Mouse (Mus musculus): ENCODE measurements around the gene Snx9.

- no peak for TF ChIP-seq CTCF (conservative IDR thresholded peaks at IDR 0.05; ENCODE audit: low read length)
- no peak for TF ChIP-seq NANOG (IDR thresholded peaks at IDR 0.05; ENCODE audit: borderline replicate concordance, low read length)
- no peak for TF ChIP-seq POU5F1 (IDR thresholded peaks at IDR 0.05; ENCODE audit: borderline replicate concordance, low read length)
These were observed 9.8 kb upstream of the Snx9 start for GRCm38 (mm10) chr17:5831257-5831806.

All from E14TG2a.4 (cell line).